Mouse (Mus musculus) right cerebral cortex, postnatal 14 days (tissue): ENCODE data around the gene Mmp11.

ENCODE experiments used
- DNase-seq: peaks from one replicate; pipeline ENCODE4 v3.0.0; 2022

Mmp11 gene

DNA sequence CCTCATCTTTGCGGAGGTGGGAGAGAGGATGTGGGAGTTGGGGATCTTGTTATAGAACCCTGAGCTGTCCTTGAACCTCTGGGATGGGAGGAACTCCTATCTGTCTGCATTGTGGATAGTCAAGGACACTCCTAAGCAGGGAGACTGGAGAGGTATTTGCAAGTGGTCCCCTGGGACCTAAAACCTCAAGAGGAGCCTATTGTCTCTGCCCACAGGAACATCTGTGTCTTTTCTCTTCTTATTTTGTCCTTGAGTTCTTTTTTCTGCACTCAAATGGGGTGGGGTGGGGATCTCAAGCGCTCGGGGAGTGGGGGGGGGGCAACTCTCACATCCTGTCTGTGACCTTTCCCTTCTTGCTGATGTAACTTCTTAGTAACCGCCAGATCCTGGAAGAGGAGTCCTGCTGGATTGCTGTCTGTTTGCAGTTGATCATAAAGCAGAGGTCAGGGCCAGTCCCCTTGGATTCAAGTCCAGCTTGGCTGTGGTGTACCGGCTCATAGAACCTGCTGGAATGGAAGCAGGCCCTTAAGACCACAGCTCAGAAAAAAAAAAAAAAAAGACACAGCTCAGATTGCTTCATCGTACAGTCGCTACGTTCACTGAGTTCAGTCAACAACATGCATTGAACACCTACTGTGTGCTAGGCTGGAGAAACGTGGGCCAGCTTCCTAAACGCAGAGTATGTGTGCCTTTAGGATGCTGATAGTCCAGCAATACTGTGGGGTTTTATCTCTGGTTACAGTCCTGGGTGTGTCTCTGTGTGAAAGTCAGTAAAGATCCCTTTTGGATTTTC, 1.8 kb upstream of the Mmp11 start:
- DNase-seq, result no peak

DNA sequence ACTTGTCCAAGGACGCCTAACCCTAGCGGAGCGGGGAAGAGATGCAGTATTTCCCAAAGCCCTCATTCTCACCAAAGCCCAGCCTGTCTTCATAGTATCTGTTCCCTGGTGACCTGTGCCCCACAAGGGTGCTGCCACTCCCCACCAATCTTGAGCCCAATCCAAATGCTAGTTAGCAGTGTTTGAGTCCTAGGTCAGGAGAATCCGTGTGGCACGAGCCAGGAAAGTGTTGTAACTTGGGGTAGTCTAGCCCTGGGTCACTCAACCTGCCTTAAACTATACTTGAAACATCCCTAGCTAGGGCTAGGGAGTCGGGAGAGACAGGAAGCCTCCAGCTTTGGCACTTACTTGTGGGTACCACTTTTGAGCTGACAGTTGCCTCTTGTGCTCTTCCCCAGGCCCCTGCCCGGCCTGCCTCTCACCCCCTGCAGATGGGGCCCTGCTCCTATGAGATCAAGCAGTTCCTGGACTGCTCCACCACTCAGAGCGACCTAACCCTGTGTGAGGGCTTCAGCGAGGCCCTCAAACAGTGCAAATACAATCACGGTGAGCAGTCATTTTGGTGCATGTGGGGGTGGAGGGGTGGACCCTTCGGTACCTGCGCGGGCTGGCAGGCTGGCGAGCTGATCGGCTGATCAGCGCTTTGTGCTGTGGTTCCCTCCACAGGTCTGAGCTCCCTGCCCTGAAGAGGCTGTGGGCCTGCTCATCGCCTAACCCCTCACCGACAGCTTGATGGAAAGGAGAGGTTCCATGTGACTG, 792 bp upstream of the Mmp11 start:
- DNase-seq, result no peak

DNA sequence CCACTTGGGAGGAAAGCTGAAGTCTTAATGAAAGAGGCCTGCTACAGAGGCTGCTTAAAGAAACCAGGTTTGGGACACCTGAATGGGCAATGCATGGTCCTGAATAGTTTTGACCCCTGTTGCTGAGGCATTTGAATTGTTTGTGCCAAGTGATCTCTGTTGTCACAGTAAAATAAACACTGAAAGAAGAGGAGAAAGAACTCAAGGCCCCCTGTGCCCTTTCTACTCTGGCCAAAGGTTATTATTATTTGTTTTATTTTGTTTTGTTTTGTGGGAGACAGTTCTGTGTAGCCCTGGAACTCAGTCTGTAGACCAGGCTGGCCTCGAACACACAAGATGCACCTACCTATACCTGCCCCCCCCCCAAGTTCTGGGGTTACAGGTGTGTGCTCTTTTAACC, 1.3 kb downstream of the Mmp11 start:
- no peak for DNase-seq

DNA sequence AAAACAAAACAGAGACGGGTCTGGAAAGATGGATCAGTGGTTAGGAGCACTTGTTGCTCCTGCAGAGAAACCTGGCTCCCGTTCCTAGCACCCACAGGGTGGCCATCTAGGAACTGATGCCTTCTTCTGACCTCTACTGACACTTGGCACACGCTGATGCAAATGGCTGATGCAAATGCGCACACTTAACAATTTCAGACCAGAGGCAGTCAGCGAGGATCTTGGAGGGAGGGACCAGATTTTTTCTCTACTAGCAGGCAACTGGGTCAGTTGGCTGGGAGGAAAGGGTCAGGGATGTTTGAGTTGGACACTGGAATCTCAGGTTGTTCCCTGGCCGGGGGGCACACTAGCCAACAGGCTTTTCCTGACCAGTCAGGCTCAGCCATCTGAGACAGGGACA, 3.4 kb downstream of the Mmp11 start, which contains the start of gene Chchd10:
Gene Chchd10 (plus strand): TSS at position 240 of the 400 bp plus-strand sequence.
- no peak for DNase-seq

DNA sequence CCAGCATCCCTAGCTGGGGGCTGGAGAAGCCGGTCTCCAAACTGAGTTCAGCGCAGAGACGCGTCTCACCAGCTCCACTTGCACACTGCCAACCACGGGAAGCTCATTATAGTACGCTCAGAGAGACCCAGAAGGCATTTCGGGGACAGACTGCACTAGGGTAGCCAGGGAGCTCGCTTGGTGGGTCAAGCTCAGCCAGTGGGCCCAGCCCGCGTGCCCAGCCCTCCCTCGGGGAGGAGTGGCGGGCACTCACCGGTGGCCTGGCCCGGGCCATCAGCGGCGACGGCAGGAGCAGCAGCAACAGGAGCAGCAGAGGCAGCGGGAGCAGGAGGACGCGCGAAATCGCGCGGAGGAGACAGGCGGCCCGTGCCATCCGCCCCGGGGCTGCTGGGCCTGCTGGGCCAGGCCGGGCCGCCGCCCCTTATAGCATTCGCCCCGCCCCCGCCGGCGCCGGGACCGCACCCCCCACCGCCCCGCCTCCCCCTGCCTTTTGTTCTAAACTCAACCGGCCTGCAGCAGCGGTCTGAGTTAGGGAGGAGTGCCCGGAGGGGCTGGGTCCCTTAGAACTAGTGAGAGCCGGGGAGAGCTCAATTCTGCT, 4.1 kb downstream of the Mmp11 start:
- DNase-seq, result no peak

DNA sequence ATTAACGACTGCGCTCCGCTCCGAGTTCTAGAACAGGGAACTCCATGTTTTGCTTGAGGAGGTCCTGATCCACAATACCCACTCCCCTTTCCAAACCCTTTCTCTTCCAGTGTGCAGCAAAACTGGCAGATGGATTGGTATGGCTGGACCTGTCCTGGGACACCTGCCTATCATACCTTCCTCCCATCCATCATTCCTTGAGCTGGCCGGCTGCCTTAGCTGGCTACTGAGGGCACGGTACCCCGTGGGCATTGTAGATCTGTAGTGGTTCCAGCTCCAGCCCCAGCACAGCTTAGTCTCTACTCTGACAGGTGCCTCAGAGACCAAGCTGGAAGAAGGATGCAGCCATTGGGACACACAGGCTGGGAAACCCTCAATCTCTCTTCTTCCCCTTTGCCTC, 5.0 kb downstream of the Mmp11 start:
- DNase-seq, result no peak

DNA sequence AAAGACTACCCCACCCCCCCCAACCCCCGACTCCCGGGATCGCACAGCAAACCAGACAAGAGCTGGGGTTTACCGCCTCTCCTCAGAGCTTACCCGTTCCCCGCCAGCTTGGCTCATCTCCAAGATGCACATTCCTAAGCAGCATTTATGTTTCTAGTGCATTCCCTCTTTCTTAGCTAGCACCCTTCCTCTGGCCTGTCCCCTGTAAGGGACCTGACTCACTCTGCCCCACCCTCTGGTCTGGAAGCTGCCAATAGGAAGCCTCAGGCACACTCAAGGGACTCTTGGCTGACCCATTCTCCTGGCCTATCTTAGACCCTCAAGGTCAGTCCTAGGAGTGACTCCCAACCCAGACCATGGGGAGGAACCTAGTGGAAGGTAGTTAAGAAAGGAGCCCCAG, 6.0 kb downstream of the Mmp11 start:
- peak; percentile 43 for DNase-seq

DNA sequence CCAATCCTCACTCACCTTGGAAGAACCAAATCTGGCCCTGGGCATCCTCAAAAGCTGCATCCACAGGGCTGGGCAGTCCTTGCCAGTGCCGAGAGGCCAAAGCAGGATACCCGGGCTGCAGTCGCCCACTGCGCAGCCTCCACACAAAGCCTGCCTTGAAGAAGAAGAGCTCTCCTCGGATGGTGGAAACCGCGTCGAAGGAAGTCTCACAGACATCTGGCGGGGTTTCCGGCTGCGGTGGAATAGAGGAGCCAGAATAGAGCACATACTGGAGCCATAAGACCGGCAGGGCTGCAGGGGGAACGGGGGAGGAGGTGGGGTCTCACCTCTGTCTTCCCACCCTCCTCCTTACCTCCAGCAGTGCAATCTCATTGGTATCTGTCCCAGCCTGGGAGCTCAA, 9.9 kb downstream of the Mmp11 start:
- no peak for DNase-seq

DNA sequence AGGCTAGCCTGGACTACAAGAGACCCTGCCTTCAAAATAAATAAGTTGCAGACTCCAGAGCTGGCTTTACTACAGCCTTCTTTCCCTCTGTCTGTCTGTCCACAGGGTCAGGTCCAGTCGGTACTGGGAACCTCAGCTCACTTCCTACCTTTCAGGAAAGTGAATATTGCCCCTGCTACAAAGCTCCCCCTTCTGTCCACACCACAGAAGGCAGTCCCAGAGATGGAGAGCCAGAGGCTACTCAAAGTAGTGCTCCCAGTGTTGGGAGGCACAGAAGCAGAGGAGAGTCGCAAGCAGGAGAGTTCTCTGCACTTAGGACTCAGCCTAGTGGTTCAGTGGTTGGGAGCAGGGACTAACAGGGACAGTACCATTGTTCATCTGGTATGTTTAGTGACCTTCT, 12.0 kb downstream of the Mmp11 start:
- DNase-seq, result no peak

DNA sequence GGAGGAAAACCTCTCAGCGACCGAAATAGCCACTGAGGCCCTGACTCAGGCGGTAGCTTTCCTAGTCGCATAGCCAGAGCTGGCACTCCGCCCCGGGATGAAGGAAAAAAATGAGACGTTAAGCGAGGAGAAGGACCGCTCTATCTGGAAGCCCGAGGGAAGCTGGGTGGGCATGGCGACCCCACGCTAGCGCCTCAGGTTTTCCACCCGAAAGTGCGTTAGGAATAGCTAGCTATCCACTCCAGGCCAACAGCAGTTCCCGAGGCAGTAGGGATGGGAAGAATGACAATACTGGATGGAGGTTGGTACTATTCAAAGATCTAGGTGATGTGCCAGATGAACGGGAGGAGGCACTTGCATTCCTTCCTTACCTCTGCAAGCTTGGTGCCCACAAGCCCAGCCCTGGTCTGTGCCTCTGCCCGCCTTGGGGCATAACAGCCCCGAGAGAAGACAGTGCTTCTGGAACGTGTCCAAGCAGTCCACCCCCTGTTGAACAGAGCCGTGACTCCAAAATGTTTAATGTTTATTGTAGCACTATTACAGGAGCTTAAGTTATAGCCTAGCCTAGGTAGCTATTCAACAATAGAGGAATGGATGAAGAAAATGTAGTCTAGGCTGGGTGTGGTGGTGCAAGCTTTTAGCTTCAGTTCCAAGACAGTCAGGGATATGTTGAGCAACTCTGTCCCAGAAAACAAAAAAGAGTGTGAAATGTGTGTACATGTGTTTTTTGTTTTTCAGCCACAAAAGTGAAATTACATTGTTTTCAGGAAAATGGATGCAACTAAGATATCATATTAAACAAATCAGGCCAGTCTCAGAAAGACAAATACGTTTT, 14.4 kb downstream of the Mmp11 start:
- peak; percentile 37 for DNase-seq

DNA sequence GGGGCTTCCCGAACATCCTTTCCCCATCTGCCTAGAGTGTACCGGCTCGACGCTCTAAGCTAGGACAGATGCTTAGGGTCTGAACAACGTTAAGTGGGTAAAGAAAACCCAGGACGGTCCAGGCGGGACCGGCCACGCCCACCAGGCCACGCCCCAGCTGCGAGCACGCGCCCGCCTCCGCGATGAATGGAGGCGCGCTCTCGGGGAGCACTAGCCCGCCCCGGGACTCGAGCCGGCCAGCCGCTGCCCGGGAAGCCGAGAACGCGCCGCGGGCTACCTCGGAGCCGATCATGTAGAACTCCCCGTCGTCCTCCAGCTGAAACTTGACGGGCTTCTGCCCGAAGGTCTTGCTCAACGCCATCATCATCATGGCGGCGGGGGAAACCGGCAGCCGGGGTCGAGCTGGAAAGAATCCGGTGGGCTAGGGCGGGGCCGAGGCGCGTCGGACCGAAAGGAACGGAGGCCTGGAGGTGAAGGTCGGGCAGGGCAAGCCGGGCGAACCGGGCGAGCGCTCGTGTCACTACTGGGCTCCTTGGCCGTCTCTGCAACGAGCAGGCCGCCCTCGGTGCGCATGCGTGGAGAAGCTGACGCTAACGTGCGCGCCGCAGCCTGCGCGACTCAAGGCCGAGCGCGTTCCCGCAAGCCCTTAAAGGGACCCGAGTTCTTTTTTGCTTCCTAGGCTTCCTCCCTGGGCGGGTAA, 15.1 kb downstream of the Mmp11 start, which contains the start of gene Smarcb1:
Gene Smarcb1 (minus strand): TSS at position 592 of the 700 bp plus-strand sequence.
- peak; percentile 97 for DNase-seq

DNA sequence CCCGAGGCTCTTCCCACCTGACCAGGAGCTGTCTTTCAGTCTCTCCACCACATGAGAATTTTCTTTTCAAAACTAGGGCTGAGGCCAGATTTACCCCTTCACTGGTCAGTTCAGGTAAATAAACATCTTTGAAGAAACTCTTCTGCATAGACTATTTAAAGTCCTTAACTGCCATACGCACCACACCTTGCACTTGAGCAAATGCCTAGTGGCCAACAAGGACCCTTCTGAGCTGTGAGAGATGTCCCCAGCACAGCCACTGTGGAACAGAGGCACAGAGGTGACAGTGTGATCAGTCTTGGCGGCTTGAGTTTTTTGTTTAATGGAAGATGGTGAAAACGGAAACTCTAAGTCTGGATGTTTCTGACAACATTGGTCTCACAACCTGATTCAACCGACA, 17.3 kb downstream of the Mmp11 start:
- no peak for DNase-seq

DNA sequence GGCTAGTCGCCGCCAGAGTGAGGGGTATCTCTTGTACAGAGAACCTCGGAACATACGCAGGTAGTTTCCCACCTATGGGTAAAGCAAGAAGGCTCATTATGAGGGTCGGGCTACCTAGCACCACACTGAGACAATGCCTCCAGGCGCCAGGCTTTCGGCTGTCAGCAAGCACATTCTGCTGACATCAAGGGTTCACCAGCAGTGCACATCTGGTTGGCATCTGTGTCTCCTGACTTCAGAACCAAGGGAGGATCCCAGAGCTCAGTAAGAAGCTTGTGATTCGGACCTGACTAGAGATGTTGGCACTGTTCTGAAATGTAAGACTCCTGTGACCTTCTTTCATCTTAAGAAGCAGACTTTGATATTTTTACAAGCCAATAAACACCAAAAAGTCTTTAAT, 19.5 kb downstream of the Mmp11 start:
- no peak for DNase-seq

DNA sequence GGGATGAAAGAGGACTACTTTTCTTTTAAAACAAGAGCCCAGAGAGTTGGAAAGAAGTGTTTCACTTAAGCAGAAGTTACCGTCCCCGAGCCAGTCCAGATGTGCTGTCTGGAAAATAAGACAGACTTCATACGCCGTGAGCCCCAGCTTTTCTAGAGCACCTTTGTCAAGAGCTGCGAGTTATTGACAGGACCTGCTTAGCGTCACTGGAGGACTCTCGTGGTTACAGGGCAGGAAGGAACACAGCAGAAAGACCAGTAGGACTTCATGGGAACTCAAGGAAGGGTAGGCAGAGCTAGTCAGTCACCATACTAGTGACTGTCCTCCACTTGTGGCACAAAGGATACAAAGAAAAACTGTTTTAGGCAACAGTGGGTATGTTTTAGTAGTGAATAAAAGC, 20.7 kb downstream of the Mmp11 start:
- no peak for DNase-seq

DNA sequence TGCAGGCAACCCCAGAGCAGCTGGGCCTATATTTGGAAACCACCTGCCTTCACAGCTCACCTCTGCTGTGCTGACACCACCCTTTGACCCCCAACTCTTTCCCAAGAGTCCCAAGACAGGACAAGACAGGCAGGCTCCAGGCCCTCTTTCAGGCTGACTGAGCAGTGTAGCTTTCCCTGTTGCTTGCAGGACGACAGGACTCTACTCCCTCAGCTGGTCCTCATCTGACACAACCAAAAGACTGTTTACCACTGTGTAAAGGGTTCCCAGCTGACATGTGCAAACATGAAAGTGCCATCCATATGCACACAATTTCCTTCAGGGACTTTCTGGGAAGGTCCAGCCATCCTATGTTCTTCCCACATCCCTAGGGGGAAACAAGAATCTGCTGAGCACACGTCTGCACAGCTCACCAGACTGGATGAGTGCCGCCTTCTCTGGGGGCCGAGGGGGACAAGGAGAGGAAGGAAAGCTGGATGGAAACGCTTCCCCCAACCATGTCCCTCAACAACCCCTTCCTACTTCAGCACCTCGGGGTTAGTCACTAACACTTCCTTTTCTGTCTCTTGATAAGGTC, 23.2 kb downstream of the Mmp11 start:
- DNase-seq, result no peak

DNA sequence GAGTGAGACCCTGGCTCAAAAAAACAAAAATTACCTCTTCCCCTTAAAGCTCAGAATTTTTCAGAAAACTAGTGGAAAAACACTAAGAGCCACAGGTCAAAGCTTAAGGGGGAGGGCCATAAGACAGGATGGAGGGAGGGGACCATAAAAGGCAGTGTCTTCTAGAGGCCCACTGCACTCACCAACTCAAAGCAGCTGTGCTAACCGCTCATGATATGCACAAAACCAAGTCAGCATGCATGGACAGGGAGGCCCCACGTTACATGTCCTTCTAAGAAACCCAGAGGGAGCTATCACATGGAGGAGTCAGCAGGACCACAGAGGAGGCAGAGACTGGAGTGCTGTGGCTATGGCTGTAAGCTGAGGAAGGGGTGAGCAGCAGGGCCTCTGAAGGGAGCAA, 25.6 kb downstream of the Mmp11 start:
- DNase-seq, result no peak

DNA sequence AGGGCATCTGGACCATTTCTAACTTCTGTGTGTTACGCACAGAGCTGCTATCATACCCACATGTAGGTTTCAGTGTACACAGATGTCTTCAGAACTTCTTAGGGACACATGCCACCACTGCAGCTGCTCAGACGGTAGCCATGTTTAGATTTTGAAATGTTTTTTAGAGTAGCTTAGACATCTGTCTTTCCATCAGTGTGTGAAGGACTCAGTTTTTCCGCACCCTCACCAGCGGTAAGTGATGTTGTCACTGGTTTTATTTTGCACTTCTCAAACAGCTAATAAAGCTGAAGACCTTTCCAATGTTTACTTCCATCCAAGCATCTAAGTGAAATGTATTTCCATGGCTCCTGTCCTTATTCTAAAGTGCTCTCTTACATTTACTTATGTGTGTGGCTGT, 29.4 kb downstream of the Mmp11 start:
- no peak for DNase-seq

DNA sequence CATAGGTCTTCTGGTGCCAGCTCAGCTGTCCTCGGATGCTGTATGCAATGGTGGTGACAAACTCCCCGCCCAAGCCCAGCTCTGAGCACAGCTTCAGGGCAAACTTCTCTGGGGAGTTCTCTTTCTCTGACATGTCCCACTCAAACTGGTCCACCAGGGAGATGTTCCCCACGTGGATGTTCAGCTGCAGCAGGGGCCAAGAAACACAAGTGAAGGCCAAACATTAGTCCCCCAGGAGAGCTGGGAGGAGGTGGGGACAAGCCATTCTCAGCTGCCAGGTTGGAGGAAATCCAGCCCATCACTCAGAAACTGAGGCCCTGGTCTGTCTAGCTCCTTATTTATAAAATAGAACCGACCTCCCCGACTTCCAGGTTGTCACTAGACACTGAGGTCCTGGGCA, 31.9 kb downstream of the Mmp11 start:
- DNase-seq, result no peak

DNA sequence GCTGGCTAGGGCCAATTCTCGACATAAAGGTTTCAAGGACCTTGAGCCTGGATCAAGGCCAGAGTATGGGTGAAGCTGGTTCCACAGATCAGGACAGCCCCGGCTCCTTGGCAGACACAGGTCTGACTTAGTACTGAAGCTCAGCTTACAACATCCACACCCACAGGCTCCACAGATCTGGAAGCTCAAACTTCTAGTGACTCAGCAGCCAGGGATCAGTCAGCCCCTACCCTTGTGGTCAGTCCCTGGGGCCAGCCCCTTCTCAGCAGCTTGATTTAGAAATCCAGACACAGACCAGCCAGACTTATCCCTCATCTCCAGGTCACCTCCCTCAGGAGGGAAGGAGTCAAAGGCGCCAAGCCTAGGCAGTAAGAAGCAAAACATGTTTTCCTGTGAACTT, 37.5 kb downstream of the Mmp11 start:
- DNase-seq, result no peak

DNA sequence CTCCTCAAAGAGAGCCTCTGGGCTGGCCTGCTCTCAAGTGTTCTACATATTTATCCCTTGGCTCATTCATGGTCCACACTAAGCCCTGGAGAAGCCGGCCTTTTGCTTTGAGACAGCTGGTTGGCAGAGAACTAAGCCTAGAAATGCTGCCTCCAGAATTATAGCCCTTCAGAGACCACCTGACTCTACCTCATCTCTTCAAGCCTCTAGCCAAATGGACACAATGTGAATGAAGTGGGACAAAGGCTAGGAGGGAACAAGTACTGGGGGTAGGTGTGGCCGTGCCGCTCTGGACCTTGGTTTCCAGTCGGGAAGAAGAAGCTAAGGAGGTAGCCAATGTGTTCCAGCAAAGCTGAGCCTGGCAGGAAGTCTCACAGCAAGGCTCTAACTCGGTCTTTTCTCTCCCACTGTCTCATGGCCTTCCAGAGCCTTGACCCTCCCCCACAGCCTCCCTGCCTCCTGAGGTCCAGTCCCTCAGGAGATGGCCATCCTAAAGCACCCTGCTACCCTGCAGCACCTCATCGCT, 38.2 kb downstream of the Mmp11 start:
- DNase-seq, result no peak

DNA sequence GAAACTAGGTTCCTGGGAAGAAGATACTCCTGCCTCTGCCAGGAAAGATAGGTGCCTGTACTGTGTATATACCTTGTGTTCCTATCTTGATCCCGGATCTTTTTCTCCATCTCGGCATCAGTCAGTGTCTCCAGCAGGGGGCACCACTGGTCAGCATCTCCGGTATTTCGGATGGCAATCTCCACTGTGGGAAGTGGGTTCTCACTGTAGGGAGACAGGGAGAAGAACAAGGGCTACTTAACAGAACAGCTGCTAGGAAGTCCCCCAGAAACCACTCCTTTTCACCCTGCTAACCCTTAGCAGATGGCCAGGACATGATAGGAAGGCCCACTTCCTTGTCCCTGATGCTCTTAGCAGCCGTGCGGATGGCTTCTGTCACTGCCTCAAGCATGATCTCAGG, 38.9 kb downstream of the Mmp11 start:
- peak; percentile 86 for DNase-seq

DNA sequence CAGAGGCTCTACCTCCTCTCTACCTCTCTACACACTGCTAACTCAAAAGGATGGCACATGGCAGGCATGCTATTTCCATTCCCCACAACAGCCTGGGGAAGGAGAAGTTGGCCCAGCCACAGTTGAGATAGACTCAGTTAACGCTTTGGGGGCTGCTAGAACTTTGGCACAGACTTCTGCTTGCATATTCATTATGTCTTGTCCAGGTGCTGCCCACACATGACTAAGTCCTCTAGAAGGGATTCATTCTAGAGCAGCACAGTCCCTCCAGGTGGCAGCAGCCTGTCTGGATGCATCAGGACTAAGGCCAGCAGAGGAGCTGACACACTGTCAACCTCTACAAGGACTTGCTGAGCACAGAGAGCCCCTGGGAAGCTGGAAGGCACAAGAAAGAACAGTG, 40.1 kb downstream of the Mmp11 start:
- DNase-seq, result no peak
